Mouse (Mus musculus) bone marrow, adult 2 months (tissue): ENCODE measurements around the gene Itpr1.

Experiments used
- CTCF ChIP-seq: fragments of 200-500 bp; IDR thresholded peaks from 2 replicates; pipeline ENCODE4 v1.5.1; 2011; ENCODE audit warnings: low read length, control low read depth; ENCODE audit not compliant: control insufficient read depth, insufficient read depth
- POLR2A ChIP-seq: fragments of 200-500 bp; IDR thresholded peaks from 2 replicates; pipeline ENCODE4 v1.6.1; 2011; ENCODE audit warnings: low read depth, mild to moderate bottlenecking, control low read depth, low read length, borderline replicate concordance; ENCODE audit not compliant: control insufficient read depth

GRCm38 (mm10) chr6:108325400-108325799 is 112.5 kb downstream of the Itpr1 start:
- TF ChIP-seq CTCF (no peak), POLR2A (no peak)
